Mouse (Mus musculus) induced T-regulatory cell, adult 2 months (primary cell): ENCODE data around the gene Gm42715.
"Not testable (repeated sequence)": the region's sequence is repeated elsewhere in the genome, so short reads cannot be mapped to it uniquely, and the experiment has no call there.

Source experiments
- DNase-seq: peaks from one replicate; pipeline ENCODE4 v3.0.0-alpha.2; 2012; ENCODE audit warnings: low read depth

Gene Gm42715

GRCm38 (mm10) chr7:127498407-127498806 is 21.0 kb upstream of the Gm42715 start:
- peak; percentile 76 for DNase-seq

GRCm38 (mm10) chr7:127508291-127508690 is 11.1 kb upstream of the Gm42715 start:
- DNase-seq = no peak

GRCm38 (mm10) chr7:127509830-127510229 is 9.6 kb upstream of the Gm42715 start:
- not testable (repeated sequence) for DNase-seq

- no peak for DNase-seq
Observed at GRCm38 (mm10) chr7:127511241-127511640, 8.1 kb upstream of the Gm42715 start.

- peak; percentile 98 for DNase-seq
Observed at GRCm38 (mm10) chr7:127511808-127512230, 7.6 kb upstream of the Gm42715 start, which contains the start of gene Srcap. TSS of gene Srcap (plus strand) at chr7:127511983.

GRCm38 (mm10) chr7:127512231-127513015 is 7.0 kb upstream of the Gm42715 start:
- DNase-seq = peak; percentile 98

- DNase-seq = no peak
Observed at GRCm38 (mm10) chr7:127513016-127513390, 6.4 kb upstream of the Gm42715 start.

GRCm38 (mm10) chr7:127513781-127514180 is 5.6 kb upstream of the Gm42715 start:
- no peak for DNase-seq

GRCm38 (mm10) chr7:127515846-127516245 is 3.5 kb upstream of the Gm42715 start:
- DNase-seq = no peak

- DNase-seq = no peak
Observed at GRCm38 (mm10) chr7:127516344-127516743, 3.0 kb upstream of the Gm42715 start.

- no peak for DNase-seq
Observed at GRCm38 (mm10) chr7:127541671-127542070, 22.3 kb downstream of the Gm42715 start.

- DNase-seq = no peak
Observed at GRCm38 (mm10) chr7:127549116-127549835, 29.9 kb downstream of the Gm42715 start.

GRCm38 (mm10) chr7:127551558-127551957 is 32.2 kb downstream of the Gm42715 start:
- DNase-seq = no peak

GRCm38 (mm10) chr7:127560580-127560979 is 41.2 kb downstream of the Gm42715 start:
- DNase-seq = no peak

- no peak for DNase-seq
Observed at GRCm38 (mm10) chr7:127561340-127561858, 42.0 kb downstream of the Gm42715 start, which contains the start of gene Tmem265. TSS of gene Tmem265 (plus strand) at chr7:127561390.

- DNase-seq = no peak
Observed at GRCm38 (mm10) chr7:127564381-127565150, 45.2 kb downstream of the Gm42715 start.

- peak; percentile 96 for DNase-seq
Observed at GRCm38 (mm10) chr7:127572895-127573471, 53.6 kb downstream of the Gm42715 start, which contains the start of gene Phkg2. TSS of gene Phkg2 (plus strand) at chr7:127573340.

- DNase-seq = no peak
Observed at GRCm38 (mm10) chr7:127573503-127574008, 54.2 kb downstream of the Gm42715 start.

GRCm38 (mm10) chr7:127574115-127574514 is 54.7 kb downstream of the Gm42715 start:
- peak; percentile 54 for DNase-seq

GRCm38 (mm10) chr7:127583260-127583659 is 63.9 kb downstream of the Gm42715 start:
- no peak for DNase-seq

- no peak for DNase-seq
Observed at GRCm38 (mm10) chr7:127585031-127585430, 65.6 kb downstream of the Gm42715 start.
